Mouse (Mus musculus) small intestine, adult 2 months (tissue): ENCODE measurements around the gene Plekhg1.

Source experiments
- CTCF ChIP-seq: fragments of 200-500 bp; IDR thresholded peaks from 2 replicates; pipeline ENCODE4 v1.5.1; 2012; ENCODE audit warnings: low read depth, mild to moderate bottlenecking, control low read depth, inconsistent platforms, low read length, moderate library complexity, mixed read lengths; ENCODE audit not compliant: insufficient replicate concordance, insufficient read length; ENCODE audit errors: extremely low read depth
- POLR2A ChIP-seq: fragments of 200-500 bp; IDR thresholded peaks from 2 replicates; pipeline ENCODE4 v1.6.1; 2012; ENCODE audit warnings: low read depth, mild to moderate bottlenecking, control low read depth, inconsistent platforms, low read length, moderate library complexity

- no peak for TF ChIP-seq POLR2A
- TF ChIP-seq CTCF = no peak
Observed at GRCm38 (mm10) chr10:3888510-3888909, 148.3 kb downstream of the Plekhg1 start.
